Mouse (Mus musculus) MEL (cell line): Measurements from ENCODE around the gene Epb41l1.

ENCODE experiments used
- CHD1 ChIP-seq: IDR thresholded peaks from 2 replicates; pipeline ENCODE4 v1.6.1; 2012; ENCODE audit warnings: low read depth, mild to moderate bottlenecking, inconsistent platforms, low read length, improper control_type of control experiment
- CHD2 ChIP-seq: IDR thresholded peaks from 2 replicates; pipeline ENCODE4 v1.6.1; 2011; ENCODE audit warnings: low read length, improper control_type of control experiment
- E2F4 ChIP-seq: IDR thresholded peaks from 2 replicates; pipeline ENCODE4 v1.6.1; 2011; ENCODE audit warnings: low read depth, low read length, improper control_type of control experiment, borderline replicate concordance
- EP300 ChIP-seq, 2 experiments: IDR thresholded peaks; 2 replicates each; pipeline ENCODE4 v1.6.1; 2011; ENCODE audit warnings: improper control_type of control experiment in 2 of 2, low read length in 2 of 2, low read depth in 1 of 2, mild to moderate bottlenecking in 1 of 2

DNA sequence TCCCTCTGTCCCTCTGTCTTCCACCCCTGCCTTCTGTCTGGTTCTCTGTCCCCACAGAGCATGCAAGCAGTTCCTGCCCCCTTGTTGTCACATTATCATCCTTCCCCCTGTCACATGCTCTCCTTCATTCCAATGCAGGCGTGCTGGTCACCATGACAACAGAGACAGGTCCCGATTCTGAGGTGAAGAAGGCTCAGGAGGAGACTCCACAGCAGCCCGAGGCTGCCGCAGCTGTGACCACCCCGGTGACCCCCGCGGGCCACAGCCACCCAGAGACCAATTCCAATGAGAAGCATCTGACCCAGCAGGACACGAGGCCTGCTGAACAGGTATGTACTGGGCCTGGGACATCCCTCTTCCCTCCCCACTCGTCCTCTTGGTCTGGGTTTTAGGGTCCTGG is 73.1 kb downstream of the Epb41l1 start:
- TF ChIP-seq CHD2 (no peak), E2F4 (no peak), CHD1 (no peak), EP300 (IDR thresholded peaks at IDR 0.05; ENCODE audit: low read depth in 1 of 2, low read length in 2 of 2) (no peak)
